Mouse (Mus musculus) cortical plate, adult 2 months (tissue): ENCODE measurements around the gene Hmgcl. TPM values are rescaled to one million over a fixed set of nuclear protein-coding genes. Genes with fewer than 3 reads are reported as not detected.

Source experiments
- H3K27ac ChIP-seq: fragments of 200-500 bp; 2 replicates; pipeline ENCODE4 v1.5.1; 2012; ENCODE audit warnings: low read length, control low read depth, inconsistent platforms; ENCODE audit not compliant: insufficient read depth
- H3K4me1 ChIP-seq: fragments of 200-500 bp; 2 replicates; pipeline ENCODE4 v1.6.1; 2011; ENCODE audit warnings: low read length; ENCODE audit not compliant: control insufficient read depth, insufficient read depth
- H3K4me3 ChIP-seq: fragments of 200-500 bp; 2 replicates; pipeline ENCODE4 v1.5.1; 2011; ENCODE audit warnings: mild to moderate bottlenecking, low read length, control low read depth; ENCODE audit not compliant: insufficient read depth
- CTCF ChIP-seq: fragments of 200-500 bp; IDR thresholded peaks from 2 replicates; pipeline ENCODE4 v1.5.1; 2011; ENCODE audit warnings: mild to moderate bottlenecking, control low read depth, low read length; ENCODE audit not compliant: insufficient read depth; ENCODE audit errors: extremely low read depth
- POLR2A ChIP-seq: fragments of 200-500 bp; IDR thresholded peaks from 2 replicates; pipeline ENCODE4 v1.6.1; 2011; ENCODE audit warnings: mild to moderate bottlenecking, low read length, control low read depth; ENCODE audit not compliant: insufficient read depth; ENCODE audit errors: extremely low read depth
- polyA plus RNA-seq: library from polyadenylated mRNA; depleted of rRNA; stranded (reverse); fragments of >200 nt; gene quantifications from 2 replicates; pipeline ENCODE4 v1.2.3, GENCODE M21; 2012

Gene Hmgcl
- polyA plus RNA-seq, 1 experiment = 50.5 TPM

DNA sequence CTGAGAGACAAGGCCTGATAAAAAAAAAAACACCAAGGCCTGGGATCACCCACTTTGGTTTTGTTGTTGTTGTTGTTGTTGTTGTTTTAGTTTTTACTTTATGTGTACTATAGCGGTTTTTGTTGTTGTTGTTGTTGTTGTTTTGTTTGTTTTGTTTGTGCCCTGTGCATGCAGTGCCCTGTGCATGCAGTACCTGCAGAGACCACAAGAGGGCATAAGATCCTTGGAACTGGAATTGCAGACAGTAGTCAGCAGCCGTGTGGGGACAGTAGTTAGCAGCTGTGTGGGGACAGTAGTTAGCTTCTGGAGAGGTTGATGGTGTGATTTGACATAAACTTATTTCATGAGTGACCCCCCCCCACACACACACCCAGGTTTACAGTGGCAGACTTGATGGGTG, 8.0 kb downstream of the Hmgcl start:
- H3K4me3 ChIP-seq = no peak overlapping the region
- H3K27ac ChIP-seq = no peak overlapping the region
- TF ChIP-seq CTCF (peak; percentile 91), POLR2A (no peak)
- H3K4me1 ChIP-seq = peaks cover 3% of the 10 kb centered on the region

DNA sequence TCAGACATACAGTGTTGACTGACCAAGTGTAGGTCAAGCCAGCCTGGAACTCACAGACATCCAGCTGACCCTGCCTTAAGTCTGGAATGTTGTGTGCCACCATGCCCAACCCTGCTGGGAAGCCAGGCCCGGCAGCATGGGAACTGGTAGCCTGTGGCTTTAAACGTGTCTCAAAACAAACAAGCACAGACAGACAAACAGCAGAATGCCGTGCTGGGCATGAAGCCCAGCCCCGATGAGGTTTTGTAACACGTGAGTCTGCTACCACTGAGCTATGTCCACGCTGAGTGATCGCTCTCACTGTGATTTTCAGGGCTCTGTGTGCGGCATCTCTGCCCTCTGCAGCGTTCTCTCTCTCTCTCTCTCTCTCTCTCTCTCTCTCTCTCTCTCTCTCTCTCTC, 9.6 kb downstream of the Hmgcl start:
- TF ChIP-seq CTCF (no peak), POLR2A (no peak)
- Histone ChIP-seq H3K4me3 (no peak overlapping the region), H3K4me1 (no peaks in the 10 kb centered on the region), H3K27ac (no peak overlapping the region)

- H3K4me1 ChIP-seq = no peaks in the 10 kb centered on the region
- H3K27ac ChIP-seq = no peak overlapping the region
- TF ChIP-seq POLR2A (no peak), CTCF (no peak)
Observed at GRCm38 (mm10) chr4:135958354-135958753, 12.1 kb downstream of the Hmgcl start.

DNA sequence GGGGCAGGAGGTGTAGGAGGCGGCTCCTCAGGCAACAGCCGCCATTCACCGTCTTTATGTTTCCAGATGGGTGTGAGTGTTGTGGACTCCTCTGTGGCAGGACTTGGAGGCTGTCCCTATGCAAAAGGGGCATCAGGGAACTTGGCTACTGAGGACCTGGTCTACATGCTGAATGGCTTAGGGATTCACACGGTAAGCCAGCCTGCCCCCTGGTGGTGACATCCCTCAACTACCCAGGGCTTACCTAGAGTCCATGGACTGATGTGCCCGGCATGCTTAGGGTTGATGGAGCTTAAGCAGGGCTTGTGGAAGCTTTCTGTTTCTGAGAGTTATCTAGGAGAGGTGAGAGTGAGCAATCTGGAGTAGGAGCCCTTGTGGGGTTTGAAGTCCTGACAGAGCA, 14.5 kb downstream of the Hmgcl start:
- TF ChIP-seq CTCF = peak; percentile 96
- TF ChIP-seq POLR2A = no peak
- H3K4me3 ChIP-seq = no peak overlapping the region
- H3K27ac ChIP-seq = no peak overlapping the region
- no peaks in the 10 kb centered on the region for H3K4me1 ChIP-seq

More at GRCm38 (mm10) chr4:135958354-135958753, 12.1 kb downstream of the Hmgcl start:
- no peak overlapping the region for H3K4me3 ChIP-seq

DNA sequence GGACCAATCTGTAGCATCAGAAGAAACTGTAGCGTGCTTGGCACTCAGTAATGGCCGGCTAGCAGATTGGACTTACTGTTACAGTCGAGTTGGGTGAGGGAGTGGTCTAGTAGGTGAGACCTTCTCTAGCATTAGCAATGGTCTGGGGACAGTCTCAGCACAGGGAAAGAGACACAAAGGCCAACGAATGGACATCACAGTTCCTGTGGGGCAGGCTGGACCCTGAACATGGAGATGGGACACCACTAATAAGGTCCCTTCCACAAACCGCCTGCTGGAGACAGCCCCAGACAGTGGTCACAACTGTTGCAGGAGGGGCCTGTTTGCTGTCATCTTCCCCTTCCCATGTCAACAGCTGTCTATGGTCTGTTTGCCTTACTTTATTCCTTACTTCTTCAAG, 15.5 kb downstream of the Hmgcl start:
- Histone ChIP-seq H3K4me1 (no peaks in the 10 kb centered on the region), H3K27ac (no peak overlapping the region), H3K4me3 (no peak overlapping the region)
- TF ChIP-seq CTCF = no peak
- TF ChIP-seq POLR2A = no peak

DNA sequence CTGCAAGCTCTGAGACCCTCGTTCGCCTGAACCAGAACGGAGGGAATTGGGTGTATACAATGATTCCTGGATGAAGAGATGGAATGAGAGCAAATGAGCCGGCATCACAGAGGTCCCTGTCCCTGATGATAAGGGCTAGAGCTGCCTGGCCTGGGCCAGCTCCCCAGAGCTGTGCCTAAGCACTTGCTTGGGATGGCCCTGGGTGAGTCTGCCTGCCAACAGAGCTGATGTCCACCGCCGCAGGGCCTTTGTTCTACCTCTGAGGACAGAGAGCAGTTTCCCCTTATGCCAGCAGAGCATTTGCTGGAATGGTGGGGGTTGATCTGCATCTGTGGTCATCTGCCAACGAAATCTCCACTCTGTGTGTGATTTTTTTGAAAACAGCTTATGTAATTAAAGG, 15.9 kb downstream of the Hmgcl start:
- TF ChIP-seq CTCF = no peak
- Histone ChIP-seq H3K4me1 (no peaks in the 10 kb centered on the region), H3K27ac (no peak overlapping the region), H3K4me3 (no peak overlapping the region)

GRCm38 (mm10) chr4:135962946-135963345, 16.7 kb downstream of the Hmgcl start:
- Histone ChIP-seq H3K4me1 (no peaks in the 10 kb centered on the region), H3K27ac (peak overlapping the region; percentile 78), H3K4me3 (peak overlapping the region; percentile 47)
- TF ChIP-seq CTCF (no peak), POLR2A (no peak)

DNA sequence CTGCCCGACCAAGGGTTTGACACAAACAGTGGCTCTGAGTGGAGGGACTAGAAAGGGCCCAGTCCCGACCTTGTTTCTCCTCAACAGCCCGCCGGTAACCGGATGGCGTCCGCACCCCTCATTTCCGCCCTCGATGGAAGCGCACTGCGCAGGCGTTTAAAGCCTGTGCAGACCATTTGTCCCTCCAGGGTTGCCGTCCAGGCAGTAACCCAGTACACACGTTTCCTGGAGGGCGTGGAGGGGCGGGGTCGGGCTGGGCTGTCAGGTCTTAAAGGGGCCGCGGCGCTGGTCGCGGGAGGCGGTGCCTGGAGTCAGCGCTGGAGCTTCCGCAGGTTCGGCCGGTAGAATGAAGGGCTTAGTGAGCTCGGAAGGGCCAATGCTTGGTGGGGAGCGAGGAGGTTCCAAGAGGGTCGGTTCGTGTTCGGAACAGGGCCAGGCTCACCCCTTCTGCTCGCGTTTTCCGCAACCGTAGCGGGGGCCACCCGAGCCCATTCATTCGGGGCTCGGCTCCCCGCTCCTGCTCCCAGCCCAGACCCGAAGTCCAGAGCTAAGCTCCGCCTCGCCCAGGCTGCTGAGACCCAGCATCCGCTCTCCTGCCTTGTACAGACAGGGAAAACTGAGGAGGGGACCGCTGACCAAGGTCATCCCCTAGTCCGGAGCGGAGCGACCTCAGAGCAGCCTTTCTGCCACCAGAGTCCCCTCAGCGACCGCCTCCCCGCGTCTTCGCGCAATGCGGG, 17.4 kb downstream of the Hmgcl start, which contains the start of gene Gale:
Gene Gale (plus strand): TSS at position 271 of the 737 bp plus-strand sequence.
- peak within 1 kb of the TSS; percentile 47 for H3K4me3 ChIP-seq
- H3K4me1 ChIP-seq = no peaks in the 10 kb centered on the region
- no peak for TF ChIP-seq CTCF
- peak; percentile 83; the same call in 1 of the 2 replicates for TF ChIP-seq POLR2A
- peak within 1 kb of the TSS; percentile 78 for H3K27ac ChIP-seq

DNA sequence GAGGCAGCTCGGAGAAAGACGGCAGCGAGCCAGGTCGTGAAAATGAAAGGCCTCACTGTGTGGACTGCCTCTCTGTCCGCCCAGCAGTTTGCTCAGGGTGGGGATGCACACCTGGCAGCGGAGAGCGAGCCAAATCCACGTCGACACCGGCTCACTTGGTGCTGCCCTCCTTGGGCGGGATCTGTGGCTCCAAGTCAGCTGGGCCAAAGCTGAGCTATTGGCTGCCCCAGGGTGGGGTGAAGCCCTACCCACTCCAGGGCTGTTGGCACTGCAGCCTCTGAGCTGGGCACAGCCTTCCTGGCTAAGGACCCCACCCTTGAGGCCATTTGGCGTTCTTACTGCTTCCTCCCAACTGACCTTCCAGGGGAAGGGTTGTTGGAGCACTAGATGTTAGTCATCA, 18.2 kb downstream of the Hmgcl start:
- Histone ChIP-seq H3K4me3 (peak overlapping the region; percentile 47), H3K4me1 (no peaks in the 10 kb centered on the region), H3K27ac (peak overlapping the region; percentile 39)
- TF ChIP-seq CTCF (no peak), POLR2A (no peak)

DNA sequence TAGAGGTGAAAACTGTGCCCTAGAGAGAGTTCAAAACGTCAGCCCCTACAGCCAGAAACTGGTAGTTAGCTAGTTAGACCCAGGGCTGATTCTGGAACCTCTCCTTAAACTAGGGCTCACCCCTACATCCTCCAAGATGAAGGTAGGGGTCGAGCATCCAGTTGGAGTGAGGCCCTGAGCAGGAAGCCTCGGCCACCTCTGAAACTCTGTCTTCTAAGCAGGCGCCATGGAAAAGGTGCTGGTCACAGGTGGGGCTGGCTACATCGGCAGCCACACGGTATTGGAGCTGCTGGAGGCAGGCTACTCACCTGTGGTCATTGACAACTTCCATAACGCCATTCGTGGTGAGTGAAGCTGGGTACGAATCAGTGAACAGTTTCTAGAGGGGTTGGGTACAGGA, 18.9 kb downstream of the Hmgcl start:
- H3K27ac ChIP-seq = no peak overlapping the region

More for the DNA sequence above, 18.9 kb downstream of the Hmgcl start:
- Histone ChIP-seq H3K4me1 (no peaks in the 10 kb centered on the region), H3K4me3 (no peak overlapping the region)
- no peak for TF ChIP-seq POLR2A
- TF ChIP-seq CTCF = no peak
